Mouse (Mus musculus): ENCODE data around the gene Wls. TPM values are rescaled to one million over a fixed set of nuclear protein-coding genes. Genes with fewer than 3 reads are reported as not detected.

Wls gene
- polyA plus RNA-seq, 1 experiment from 2014 or later, result 9.3 TPM

Other genes with a start within 250 kb of the Wls start
- not detected in 2 replicates for gene Rpe65, start 240.5 kb upstream of the Wls start, polyA plus RNA-seq (2015; fragmentation: Nextera tagmentation; extraction: Ambion mirVana)